Mouse (Mus musculus): Measurements from ENCODE around the gene Foxd2.

GRCm38 (mm10) chr4:114946416-114946815 lies 37.7 kb upstream of the Foxd2 start:
- TF ChIP-seq CTCF (IDR thresholded peaks at IDR 0.05; ENCODE audit: low read depth) (no peak), EP300 (IDR thresholded peaks at IDR 0.05; ENCODE audit: low read depth) (no peak)

Data from liver, embryonic 14.5 days (tissue).